Mouse (Mus musculus) heart, postnatal 0 days (tissue): ENCODE data around the gene Abca13. TPM values are rescaled to one million over a fixed set of nuclear protein-coding genes. Genes with fewer than 3 reads are reported as not detected.
A peak's percentile ranks its signal among the peaks of the same experiment; 100 is the strongest.

Experiments
- ATAC-seq: fragments of 200-750 bp; cut with Nextera tagmentation; 2 replicates; pipeline ENCODE4 v1.8.0; 2017; ENCODE audit warnings: low read depth, moderate number of reproducible peaks, moderate library complexity; ENCODE audit not compliant: insufficient read depth
- DNase-seq: peaks from one replicate; pipeline ENCODE4 v3.0.0-alpha.2; 2016; ENCODE audit warnings: low spot score
- H3K27ac ChIP-seq: fragments of 300-500 bp; sonication (generic); 2 replicates; pipeline ENCODE4 v1.5.1; 2014; ENCODE audit warnings: low read depth, mild to moderate bottlenecking
- H3K27me3 ChIP-seq: fragments of 300-500 bp; sonication (generic); 2 replicates; pipeline ENCODE4 v1.6.1; 2014; ENCODE audit warnings: low read length, mixed read lengths; ENCODE audit not compliant: control insufficient read depth, insufficient read depth
- H3K36me3 ChIP-seq: fragments of 300-500 bp; sonication (generic); replicated peaks from 2 replicates; pipeline ENCODE4 v1.6.1; 2014; ENCODE audit warnings: low read length, mixed read lengths; ENCODE audit not compliant: control insufficient read depth, insufficient read depth
- H3K4me1 ChIP-seq: fragments of 300-500 bp; sonication (generic); 2 replicates; pipeline ENCODE4 v1.6.1; 2014; ENCODE audit warnings: antibody characterized with exemption; ENCODE audit not compliant: control insufficient read depth, insufficient read depth
- H3K4me2 ChIP-seq: fragments of 300-500 bp; sonication (generic); 2 replicates; pipeline ENCODE4 v1.6.1; 2014; ENCODE audit warnings: low read depth, mild to moderate bottlenecking, low read length, moderate library complexity
- H3K4me3 ChIP-seq: fragments of 300-500 bp; sonication (generic); 2 replicates; pipeline ENCODE4 v1.5.1; 2014; ENCODE audit warnings: low read depth, low read length
- H3K9ac ChIP-seq: fragments of 300-500 bp; sonication (generic); replicated peaks from 2 replicates; pipeline ENCODE4 v1.6.1; 2014; ENCODE audit warnings: low read depth, low read length, mixed read lengths
- H3K9me3 ChIP-seq: fragments of 300-500 bp; sonication (generic); replicated peaks from 2 replicates; pipeline ENCODE4 v1.6.1; 2016; ENCODE audit warnings: low read length; ENCODE audit not compliant: control insufficient read depth
- CTCF ChIP-seq: IDR thresholded peaks from 2 replicates; pipeline ENCODE4 v1.5.1; 2016; ENCODE audit warnings: antibody characterized with exemption, control low read depth, low read depth
- EP300 ChIP-seq: IDR thresholded peaks from 2 replicates; pipeline ENCODE4 v1.6.1; 2016; ENCODE audit warnings: antibody characterized with exemption, low read depth
- WGBS: fragments of 180-500 bp; shearing (Covaris S2); extraction: QIAGEN DNeasy Blood & Tissue Kit; methylation state at CpG from one replicate; pipeline ENCODE4 v1.1.7; 2014; 5-methylcytosine and 5-hydroxymethylcytosine counted together
- polyA plus RNA-seq: library from polyadenylated mRNA; unstranded; fragments of >200 nt; fragmentation: Nextera tagmentation; extraction: Ambion mirVana; gene quantifications from 2 replicates; pipeline ENCODE4 v1.2.1, GENCODE M21; 2015
- total RNA-seq: library from RNA; depleted of rRNA; stranded (reverse); fragments of >200 nt; gene quantifications from 2 replicates; pipeline ENCODE4 v1.2.3, GENCODE M21; 2014; ENCODE audit warnings: low replicate concordance

Gene Abca13
- total and polyA plus RNA-seq, 2 experiments from 2014 or later, result under 0.01 to 0.04 TPM

DNA sequence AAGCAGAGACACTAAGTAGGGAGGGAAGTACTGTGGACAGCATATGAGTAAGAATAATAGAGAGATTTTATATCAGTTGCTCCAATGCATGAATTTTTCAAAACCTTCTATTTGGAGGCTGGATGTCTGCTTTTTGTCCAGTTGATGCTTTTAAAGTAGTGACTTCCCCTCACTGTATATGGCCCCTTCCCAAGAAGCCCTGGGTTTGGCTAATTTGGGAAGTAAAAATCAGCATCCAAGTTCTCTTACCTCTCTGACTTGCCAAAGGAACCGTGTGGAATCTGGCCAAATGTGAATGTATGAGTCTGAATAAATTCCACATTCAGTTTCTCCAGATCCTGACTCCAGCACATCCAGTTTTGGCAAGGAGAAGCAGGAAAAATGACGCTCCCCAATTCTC is 228.5 kb downstream of the Abca13 start:
- ATAC-seq, result no peak
- Histone ChIP-seq H3K4me3 (no peak overlapping the region), H3K9me3 (no peaks in the 10 kb centered on the region), H3K27ac (no peak overlapping the region), H3K9ac (no peak overlapping the region), H3K4me1 (no peaks in the 10 kb centered on the region), H3K27me3 (no peaks in the 10 kb centered on the region), H3K4me2 (no peak overlapping the region), H3K36me3 (no peaks in the 10 kb centered on the region)
- 17% methylated on average over 2 of the region's 2 CpGs for WGBS
- no peak for DNase-seq
- TF ChIP-seq EP300 (no peak), CTCF (no peak)

DNA sequence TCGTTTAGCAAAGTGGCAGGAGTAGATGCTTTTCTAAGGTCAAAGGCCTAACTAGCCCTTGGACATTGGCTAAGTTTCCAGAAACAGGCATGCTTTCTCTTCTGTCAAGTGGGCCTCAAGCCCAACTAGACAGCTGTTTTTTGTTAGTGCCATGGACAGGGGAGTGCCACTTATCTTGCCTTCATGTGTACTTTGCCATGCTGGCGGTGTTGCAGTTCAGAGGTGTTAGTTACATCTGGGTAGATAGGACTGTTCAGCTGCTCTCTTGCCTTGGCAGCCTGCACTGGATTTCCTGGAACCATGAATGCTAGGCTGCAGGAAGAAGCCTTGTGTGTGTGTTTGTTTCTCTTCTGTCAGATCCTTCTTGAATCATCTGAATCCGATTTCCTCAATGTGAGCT is 235.7 kb downstream of the Abca13 start:
- Histone ChIP-seq H3K4me3 (no peak overlapping the region), H3K9me3 (no peaks in the 10 kb centered on the region), H3K4me1 (no peaks in the 10 kb centered on the region), H3K4me2 (no peak overlapping the region), H3K36me3 (no peaks in the 10 kb centered on the region), H3K27ac (0 out of 2 replicates have a peak overlapping the region, but pooled peaks have one; percentile 34), H3K27me3 (no peaks in the 10 kb centered on the region), H3K9ac (no peak overlapping the region)
- DNase-seq (peak; percentile 70), ATAC-seq (peak; percentile 75)
- TF ChIP-seq EP300, result no peak
- no peak for TF ChIP-seq CTCF
- WGBS, result 26% methylated on average over 3 of the region's 3 CpGs

DNA sequence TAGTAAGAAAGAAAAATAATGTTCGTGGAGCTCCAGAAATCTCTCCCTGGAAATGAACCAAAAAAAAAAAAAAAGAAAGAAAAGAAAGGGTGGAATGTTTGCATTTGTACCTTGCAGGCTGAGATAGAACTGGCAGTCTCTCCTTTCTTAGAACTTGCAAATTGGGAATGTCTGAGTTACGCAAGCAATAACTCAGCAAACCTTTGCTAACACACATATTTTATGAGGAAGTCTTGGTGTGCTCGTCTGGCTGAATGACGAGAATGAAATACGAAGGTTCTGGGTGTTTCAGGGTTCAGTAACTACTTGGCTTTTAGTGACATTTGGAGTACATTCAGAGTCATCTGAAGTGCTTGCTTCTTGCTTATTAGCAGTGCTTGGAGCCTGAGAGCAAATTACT is 241.1 kb downstream of the Abca13 start:
- WGBS, result 66% methylated on average over 5 of the region's 5 CpGs

DNA sequence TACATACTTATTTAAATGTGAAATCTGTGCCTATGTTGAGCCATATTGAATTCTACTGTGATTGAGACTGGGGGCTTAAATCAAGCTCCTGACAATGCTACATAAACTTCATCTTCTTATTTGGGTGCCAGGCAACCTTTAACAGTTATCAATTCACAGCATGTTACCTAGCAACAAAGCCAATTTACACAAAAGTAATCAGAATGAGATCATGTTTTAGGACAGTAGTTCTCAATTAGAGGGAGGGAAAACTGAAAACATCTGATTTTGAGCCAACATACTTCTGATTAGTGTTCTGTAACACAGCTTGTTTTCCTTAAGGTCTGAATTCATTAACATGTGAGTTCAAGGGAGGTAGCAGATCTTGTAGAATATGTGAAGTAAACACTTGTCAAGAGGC is 244.9 kb downstream of the Abca13 start:
- no peak for TF ChIP-seq EP300
- no peak for TF ChIP-seq CTCF
- no peaks in the 10 kb centered on the region for H3K27me3 ChIP-seq
- no peak overlapping the region for H3K4me3 ChIP-seq
- H3K9ac ChIP-seq, result no peak overlapping the region
- H3K27ac ChIP-seq, result no peak overlapping the region
- H3K9me3 ChIP-seq, result no peaks in the 10 kb centered on the region
- ATAC-seq, result no peak
- H3K4me1 ChIP-seq, result no peaks in the 10 kb centered on the region
- no peak for DNase-seq
- H3K4me2 ChIP-seq, result no peak overlapping the region
- H3K36me3 ChIP-seq, result no peaks in the 10 kb centered on the region

More for the DNA sequence above, 241.1 kb downstream of the Abca13 start:
- H3K4me3 ChIP-seq, result no peak overlapping the region
- H3K9ac ChIP-seq, result no peak overlapping the region
- TF ChIP-seq CTCF, result no peak
- no peak for TF ChIP-seq EP300
- no peak for ATAC-seq
- H3K4me2 ChIP-seq, result no peak overlapping the region
- no peaks in the 10 kb centered on the region for H3K27me3 ChIP-seq
- DNase-seq, result no peak
- no peaks in the 10 kb centered on the region for H3K36me3 ChIP-seq
- H3K4me1 ChIP-seq, result no peaks in the 10 kb centered on the region
- no peak overlapping the region for H3K27ac ChIP-seq
- no peaks in the 10 kb centered on the region for H3K9me3 ChIP-seq

DNA sequence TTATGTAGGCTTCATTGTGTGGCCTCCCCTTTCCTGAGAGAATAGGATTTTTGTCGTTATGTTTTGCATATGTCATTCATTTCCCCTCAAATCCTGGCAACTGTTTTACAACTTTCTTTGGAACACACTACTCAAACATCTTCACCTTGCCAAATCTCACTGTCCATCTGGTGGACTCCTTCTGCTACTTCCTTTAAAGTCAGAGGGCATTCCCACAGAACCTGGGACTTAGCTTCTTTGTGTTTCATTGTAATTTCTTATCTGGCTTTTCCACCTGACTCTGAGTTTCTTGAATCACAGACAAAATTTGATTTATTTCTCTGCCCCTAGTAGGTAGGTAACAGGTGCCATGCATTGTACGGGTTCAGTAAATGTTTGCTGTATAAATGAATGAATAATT is 248.0 kb downstream of the Abca13 start:
- Histone ChIP-seq H3K4me3 (no peak overlapping the region), H3K27ac (no peak overlapping the region), H3K9ac (no peak overlapping the region), H3K36me3 (no peaks in the 10 kb centered on the region), H3K4me1 (no peaks in the 10 kb centered on the region), H3K9me3 (no peaks in the 10 kb centered on the region), H3K27me3 (no peaks in the 10 kb centered on the region), H3K4me2 (no peak overlapping the region)
- ATAC-seq (no peak), DNase-seq (no peak)
- 55% methylated on average over 2 of the region's 2 CpGs for WGBS
- TF ChIP-seq CTCF (no peak), EP300 (no peak)

DNA sequence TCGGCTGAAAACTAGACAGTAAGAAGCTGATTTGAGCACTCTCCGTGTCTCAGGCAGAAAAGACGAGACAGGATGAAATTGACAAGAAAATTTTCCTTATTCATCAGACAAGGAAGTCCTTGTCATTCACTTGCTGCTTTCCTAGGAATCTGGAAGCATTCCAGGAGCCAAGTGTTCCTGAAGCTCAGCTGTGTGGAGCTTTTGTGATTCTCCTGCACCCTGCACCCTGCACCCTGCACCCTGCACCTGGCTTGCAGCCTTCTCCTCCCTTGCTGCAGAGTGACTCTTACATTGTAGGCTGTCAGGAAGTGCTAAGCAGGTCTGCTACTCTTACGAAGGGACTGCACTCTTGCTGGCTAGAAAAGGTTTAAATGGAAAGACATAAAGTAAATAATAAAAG is 249.4 kb downstream of the Abca13 start:
- 43% methylated on average over 4 of the region's 4 CpGs for WGBS
- no peak for ATAC-seq
- TF ChIP-seq CTCF (no peak), EP300 (no peak)

More for the DNA sequence above, 249.4 kb downstream of the Abca13 start:
- H3K9me3 ChIP-seq, result no peaks in the 10 kb centered on the region
- H3K4me3 ChIP-seq, result no peak overlapping the region
- H3K4me1 ChIP-seq, result no peaks in the 10 kb centered on the region
- H3K4me2 ChIP-seq, result no peak overlapping the region
- no peak for DNase-seq
- H3K9ac ChIP-seq, result no peak overlapping the region
- H3K36me3 ChIP-seq, result no peaks in the 10 kb centered on the region
- no peaks in the 10 kb centered on the region for H3K27me3 ChIP-seq
- no peak overlapping the region for H3K27ac ChIP-seq
